Mouse (Mus musculus) lung, postnatal 14 days (tissue): ENCODE results near the gene Cbx6.

Experiments used
- DNase-seq: peaks from one replicate; pipeline ENCODE4 v3.0.0; 2021

Cbx6 gene

GRCm38 (mm10) chr15:79801646-79802045 is 32.8 kb downstream of the Cbx6 start:
- DNase-seq, result no peak

- no peak for DNase-seq
These were observed 33.8 kb downstream of the Cbx6 start for GRCm38 (mm10) chr15:79800701-79801100.

- DNase-seq, result no peak
These were observed 35.9 kb downstream of the Cbx6 start for GRCm38 (mm10) chr15:79798591-79798990.

DNA sequence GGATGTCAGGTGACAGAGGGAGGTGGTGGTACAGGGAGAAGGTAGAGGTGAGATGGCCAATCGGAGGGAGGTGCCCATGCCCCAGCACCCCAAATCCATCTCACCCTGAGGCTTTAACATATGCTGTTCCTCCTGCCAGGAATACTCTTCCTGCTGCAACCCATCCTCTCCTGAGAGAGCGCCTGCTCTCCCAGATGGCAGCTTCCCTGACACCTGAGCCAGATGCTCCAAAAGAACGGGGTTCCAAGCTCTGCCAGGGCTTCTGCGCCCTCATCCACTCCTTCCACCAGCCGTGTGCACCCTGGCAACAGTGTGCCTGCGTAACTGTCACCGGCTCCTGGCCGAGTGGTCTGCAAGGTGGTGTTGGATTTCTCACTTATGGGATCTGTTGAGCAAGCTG is 36.8 kb downstream of the Cbx6 start:
- DNase-seq, result no peak

GRCm38 (mm10) chr15:79797096-79797495 is 37.4 kb downstream of the Cbx6 start:
- DNase-seq, result no peak

DNA sequence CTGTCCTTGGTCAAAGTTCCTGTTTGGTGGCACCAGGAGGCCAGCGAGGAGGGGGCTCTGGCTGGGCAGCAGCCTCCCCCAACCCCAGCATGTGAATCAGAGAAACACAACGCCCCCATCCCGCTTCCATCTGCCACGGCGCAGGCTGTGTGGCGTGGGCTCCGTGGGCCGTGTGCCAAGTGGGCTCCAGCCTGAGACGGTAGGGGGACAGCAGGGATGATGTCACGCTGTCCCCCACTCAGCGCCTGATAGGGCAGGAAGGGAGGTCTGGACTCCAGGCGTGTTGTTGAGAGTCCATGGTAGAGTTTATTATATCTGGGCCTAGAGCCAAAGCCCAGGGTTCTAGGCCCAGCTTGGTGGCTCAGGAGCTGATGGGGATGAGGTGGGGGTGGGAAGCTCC is 38.2 kb downstream of the Cbx6 start:
- DNase-seq, result no peak

GRCm38 (mm10) chr15:79794173-79794572 is 40.3 kb downstream of the Cbx6 start:
- no peak for DNase-seq

- no peak for DNase-seq
These were observed 41.4 kb downstream of the Cbx6 start for GRCm38 (mm10) chr15:79793076-79793475.

GRCm38 (mm10) chr15:79792455-79792854 is 42.0 kb downstream of the Cbx6 start:
- DNase-seq, result no peak

GRCm38 (mm10) chr15:79791502-79791901 is 43.0 kb downstream of the Cbx6 start:
- DNase-seq, result peak; percentile 78

DNA sequence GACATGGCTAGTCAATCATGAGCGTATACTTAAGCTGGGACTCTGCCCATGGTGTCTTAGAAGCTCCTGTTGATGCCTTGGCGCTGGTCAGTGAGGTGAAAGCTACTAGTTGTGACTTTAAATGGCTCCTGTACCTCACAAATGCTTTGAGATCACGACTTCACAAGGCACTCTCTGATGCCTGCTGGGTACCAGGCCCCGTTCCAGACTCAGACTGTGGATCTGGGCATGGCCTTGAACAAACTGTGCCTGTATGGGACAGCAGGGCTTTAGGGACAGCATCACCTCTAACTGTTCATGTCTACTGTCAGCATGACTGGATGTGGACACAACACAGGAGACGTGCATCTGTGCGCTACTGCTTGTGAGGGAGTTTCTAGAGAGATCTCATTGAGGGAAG is 43.6 kb downstream of the Cbx6 start:
- no peak for DNase-seq

DNA sequence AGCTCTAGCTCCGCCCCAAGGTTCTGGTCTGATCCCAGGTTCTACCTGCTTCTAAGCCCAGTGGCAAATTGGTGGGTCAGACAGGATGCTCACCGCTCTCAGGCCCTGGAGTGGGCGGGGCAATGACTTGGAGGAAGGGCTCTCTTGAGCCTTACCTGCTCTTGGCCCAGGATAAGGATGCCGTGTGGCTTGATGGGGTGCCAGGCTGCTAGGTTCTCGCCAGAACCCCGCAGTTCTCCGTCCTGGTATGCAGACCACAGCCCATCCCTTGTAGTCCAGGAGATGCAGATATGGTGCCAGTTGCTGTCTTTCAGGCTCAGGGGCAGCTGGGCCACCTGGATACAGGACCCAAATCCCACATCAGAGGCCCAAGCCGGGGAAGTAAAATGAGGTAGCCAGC is 44.4 kb downstream of the Cbx6 start:
- DNase-seq, result no peak

DNA sequence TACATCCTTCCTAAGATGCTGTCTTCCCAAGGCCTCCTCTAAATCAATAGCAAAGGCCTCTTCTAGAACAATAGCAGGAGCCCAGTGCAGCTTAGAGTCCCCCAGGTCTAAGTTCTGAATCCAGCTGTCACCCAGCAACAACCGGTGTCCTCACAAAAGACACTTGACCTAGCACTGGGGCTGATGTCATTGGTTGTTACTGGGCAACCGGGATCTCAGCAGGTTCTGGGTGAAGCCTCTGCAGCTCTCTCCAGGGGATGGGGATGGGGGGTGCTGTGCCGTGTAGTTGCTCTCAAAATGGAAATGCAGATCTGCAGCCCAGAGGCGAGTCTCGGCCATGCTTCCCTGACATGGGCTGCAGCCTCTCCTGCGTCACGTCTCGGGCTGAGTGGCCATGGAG is 46.7 kb downstream of the Cbx6 start:
- DNase-seq, result no peak

- no peak for DNase-seq
These were observed 49.4 kb downstream of the Cbx6 start for GRCm38 (mm10) chr15:79785056-79785455.

- DNase-seq, result no peak
These were observed 56.7 kb downstream of the Cbx6 start, which contains the start of gene Dnal4 for GRCm38 (mm10) chr15:79777749-79778148. Gene Dnal4 (minus strand): TSS chr15:79777849.

GRCm38 (mm10) chr15:79775662-79776061 is 58.8 kb downstream of the Cbx6 start:
- DNase-seq, result no peak

DNA sequence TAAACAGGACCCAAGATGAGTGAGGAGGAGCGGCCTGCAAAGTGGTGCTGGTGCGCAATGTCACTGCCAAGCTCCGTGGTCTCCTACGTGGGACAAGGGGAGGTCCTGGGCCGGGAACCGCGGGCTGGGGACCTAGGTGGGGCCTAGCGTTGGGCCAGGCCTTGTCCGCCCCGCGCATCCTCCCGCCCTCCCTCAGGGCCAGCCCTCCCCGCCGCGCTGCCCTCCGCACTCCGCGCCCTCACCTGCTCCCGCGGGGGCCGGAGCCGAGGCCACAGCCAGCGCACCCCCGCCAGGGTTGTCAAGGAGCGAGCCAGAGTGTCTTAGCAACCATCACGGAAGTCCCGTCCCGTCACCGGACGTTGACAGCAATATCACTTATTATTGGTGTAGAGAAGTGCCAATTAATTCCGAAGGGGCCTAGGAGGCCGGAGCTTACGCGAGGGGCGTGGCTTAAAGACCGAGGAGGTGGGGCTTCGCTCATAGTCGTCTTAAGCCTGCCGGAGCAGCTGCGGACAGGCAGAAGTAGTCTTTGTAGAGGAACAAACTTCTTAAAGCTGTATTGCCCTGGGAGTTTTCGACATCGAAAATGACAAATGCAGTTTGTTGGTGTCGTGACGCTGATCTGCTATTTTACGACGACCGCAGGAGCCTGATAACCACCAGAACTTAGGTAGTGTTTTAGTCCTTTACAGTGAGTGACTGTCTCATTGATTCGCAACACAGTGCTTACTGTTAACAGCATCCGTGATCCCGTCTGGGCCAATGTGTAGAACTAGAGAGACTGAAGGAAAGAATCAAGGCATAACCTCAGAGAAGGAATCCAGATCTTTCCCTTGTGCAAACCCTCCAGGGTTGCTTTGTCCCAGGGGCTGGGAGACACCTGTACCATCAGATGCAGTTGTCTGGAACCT is 60.1 kb downstream of the Cbx6 start:
- DNase-seq, result peak; percentile 97
